ENCODE assay signal across 8 mouse cellular contexts in genomic region chr10:121770624-121771577, GRCm38 (mm10). TPM values are rescaled to one million over a fixed set of nuclear protein-coding genes. Genes with fewer than 3 reads are reported as not detected.
A peak's percentile ranks its signal among the peaks of the same experiment; 100 is the strongest.
DNase-seq lines count a peak whose midpoint lies in the region; ATAC-seq and TF ChIP-seq lines count a peak whose summit lies in the region.

No protein-coding gene starts in this region.

- H3K4me3 ChIP-seq in spleen, adult 2 months (ENCODE audit: extremely low read depth, insufficient read depth, insufficient read length): no peak overlapping the region
- no peak overlapping the region for H3K4me3 ChIP-seq in cortical plate, adult 2 months (ENCODE audit: insufficient read depth, low read length)
- H3K4me3 ChIP-seq in limb, embryonic 14.5 days (replicated peaks; ENCODE audit: low read length): 0 out of 2 replicates have a peak overlapping the region, but pooled peaks have one; percentile 4

- no peak for TF ChIP-seq POLR2A in spleen, adult 2 months (IDR thresholded peaks at IDR 0.05; ENCODE audit: low read depth, low read length)
- no peak for TF ChIP-seq POLR2A in cortical plate, adult 2 months (IDR thresholded peaks at IDR 0.05; ENCODE audit: extremely low read depth, insufficient read depth, low read length)
- TF ChIP-seq POLR2A in limb, embryonic 14.5 days (IDR thresholded peaks at IDR 0.05; ENCODE audit: borderline replicate concordance, extremely low read depth, insufficient read depth, insufficient read length): no peak

- TF ChIP-seq CTCF in spleen, adult 2 months (IDR thresholded peaks at IDR 0.05; ENCODE audit: extremely low read depth, insufficient read depth, insufficient read length, insufficient replicate concordance): peak; percentile 13; the same call in 1 of the 2 replicates
- peak; percentile 43; the same call in 1 of the 2 replicates for TF ChIP-seq CTCF in cortical plate, adult 2 months (IDR thresholded peaks at IDR 0.05; ENCODE audit: extremely low read depth, insufficient read depth, low read length)

- no peak overlapping the region; the same call in 1 of the 2 replicates for H3K9ac ChIP-seq in limb, embryonic 14.5 days (ENCODE audit: low read depth, low read length, severe bottlenecking)

- 45% methylated on average over 20 of the region's 20 CpGs for WGBS in spleen, adult 2 months
- 52% methylated on average over 20 of the region's 20 CpGs for WGBS in limb, embryonic 14.5 days

- no peaks in the 10 kb centered on the region for H3K4me1 ChIP-seq in spleen, adult 2 months (ENCODE audit: control insufficient read depth, insufficient read depth, insufficient read length)
- H3K4me1 ChIP-seq in cortical plate, adult 2 months (ENCODE audit: control insufficient read depth, insufficient read depth, low read length): no peaks in the 10 kb centered on the region
- no peaks in the 10 kb centered on the region for H3K4me1 ChIP-seq in limb, embryonic 14.5 days (ENCODE audit: control insufficient read depth, insufficient read depth, low read length)

- H3K36me3 ChIP-seq in spleen, adult 2 months (ENCODE audit: control insufficient read depth, insufficient read depth, low read length): no peaks in the 10 kb centered on the region
- H3K36me3 ChIP-seq in limb, embryonic 14.5 days (ENCODE audit: control insufficient read depth, insufficient read depth, low read length): no peaks in the 10 kb centered on the region

- H3K9me3 ChIP-seq in limb, embryonic 14.5 days (ENCODE audit: control insufficient read depth, low read length): no peaks in the 10 kb centered on the region

- no peak for ATAC-seq in limb, embryonic 14.5 days (ENCODE audit: low FRiP score, low read depth)
- ATAC-seq in erythroid progenitor cell, adult 5-6 weeks (replicated peaks; ENCODE audit: low FRiP score, poor library complexity, severe bottlenecking): no peak

- H3K27ac ChIP-seq in spleen, adult 2 months (ENCODE audit: insufficient read depth, low read length): no peak overlapping the region
- no peak overlapping the region for H3K27ac ChIP-seq in cortical plate, adult 2 months (ENCODE audit: insufficient read depth, low read length)
- no peak overlapping the region for H3K27ac ChIP-seq in limb, embryonic 14.5 days (replicated peaks; ENCODE audit: low read depth, low read length)

- H3K4me2 ChIP-seq in limb, embryonic 14.5 days (replicated peaks; ENCODE audit: low read depth, low read length, severe bottlenecking): 0 out of 2 replicates have a peak overlapping the region, but pooled peaks have one; percentile 10

- DNase-seq in spleen, adult 2 months (ENCODE audit: low read depth in 1 of 2, low spot score in 2 of 2): peak; percentile 12 to 15
- DNase-seq in spleen, postnatal 4 days (ENCODE audit: low spot score in 2 of 2): no peak
- peak; percentile 25 for DNase-seq in heart, postnatal 4 days
- no peak for DNase-seq in limb, embryonic 14.5 days (ENCODE audit: low spot score)
- DNase-seq in neural tube, embryonic 10.5 days (ENCODE audit: extremely low spot score, low spot score): peak; percentile 49
- DNase-seq in frontal cortex, adult 2 months (ENCODE audit: extremely low spot score in 1 of 2, low spot score in 1 of 2): no peak

- no peaks in the 10 kb centered on the region for H3K27me3 ChIP-seq in spleen, adult 2 months (ENCODE audit: control insufficient read depth, insufficient read depth, low read length)
- H3K27me3 ChIP-seq in limb, embryonic 14.5 days (ENCODE audit: control insufficient read depth, insufficient read depth, low read length): no peaks in the 10 kb centered on the region

RNA-seq across cellular contexts. Expression of gene BC048403, which starts 31.2 kb away (rescaled TPM):
- polyA plus RNA-seq in spleen, adult 2 months (2012; rRNA removed): 4.7 and 6.7 TPM in 2 replicates
- polyA plus RNA-seq in cortical plate, adult 2 months (2012; rRNA removed): 7.6 and 8.6 TPM in 2 replicates
- 1 to 10 TPM; 2.7 to 2.9 TPM for total RNA-seq in heart, postnatal 4 days (2021)
- polyA plus RNA-seq in limb, embryonic 14.5 days (2012; rRNA removed): 5.5 and 6.6 TPM in 2 replicates
- polyA plus RNA-seq in limb, embryonic 14.5 days (2014; fragmentation: Nextera tagmentation; extraction: Ambion mirVana): 3.9 and 4.0 TPM in 2 replicates
- 2.9 and 5.9 TPM in 2 replicates for total RNA-seq in erythroid progenitor cell, adult 5-6 weeks (2015; ENCODE audit: low replicate concordance)
- not detected in 2 replicates for total RNA-seq in erythroid progenitor cell, adult 5-6 weeks (2017; ENCODE audit: low replicate concordance)
- polyA plus RNA-seq in frontal cortex, adult 2 months (2012; rRNA removed): 6.5 and 7.2 TPM in 2 replicates

Comparison
In these comparisons a context has a peak if more than half of its experiments do, and no peak if none do; other contexts are left out.
1. DNase-seq: peak in spleen, adult 2 months (2 of 2), heart, postnatal 4 days (single experiment) and neural tube, embryonic 10.5 days (single experiment); none in spleen, postnatal 4 days (0 of 2), limb, embryonic 14.5 days (single experiment) and frontal cortex, adult 2 months (0 of 2).